Mouse (Mus musculus): ENCODE results near the gene Gm45062.

Gm45062 gene

GRCm38 (mm10) chr6:8416802-8417569, 157.7 kb downstream of the Gm45062 start:
- DNase-seq (ENCODE audit: low read depth, low spot score), result peak; percentile 20

DNA sequence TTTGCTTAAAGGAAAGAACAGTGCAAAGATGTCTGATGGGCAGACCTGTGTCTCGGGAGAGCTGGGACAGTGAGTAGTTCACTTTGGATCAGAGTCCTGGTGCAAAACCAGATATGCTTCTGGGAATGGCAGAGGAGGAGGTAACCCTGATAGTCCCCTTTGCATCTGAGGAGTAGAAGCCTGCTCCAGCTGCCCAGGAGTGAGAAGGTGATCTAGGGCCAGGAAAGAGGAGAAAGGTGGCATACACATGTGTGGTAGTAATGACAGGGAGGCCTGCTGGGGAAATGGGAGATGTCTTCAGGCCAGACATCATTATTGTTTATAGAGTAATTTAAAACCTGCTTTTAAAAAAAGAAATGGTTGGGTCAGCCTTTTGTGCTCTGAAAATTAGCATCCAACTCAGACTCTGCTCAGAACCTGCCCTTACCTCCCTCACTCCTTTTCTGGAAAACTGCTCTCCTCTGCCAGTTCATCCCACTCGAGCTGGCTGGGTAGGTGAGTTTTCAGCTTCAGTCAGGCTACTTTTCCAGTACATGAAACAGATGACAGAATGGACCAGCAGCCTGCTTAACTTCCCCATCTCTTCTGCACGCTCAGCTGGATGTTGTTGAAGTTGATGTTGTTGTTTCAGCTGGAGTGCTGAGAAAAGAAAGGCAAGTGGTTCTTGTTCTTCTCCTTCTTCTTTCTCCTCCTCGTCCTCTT, 160.4 kb downstream of the Gm45062 start:
- peak; percentile 10 for DNase-seq (ENCODE audit: low read depth, low spot score)

- DNase-seq (ENCODE audit: low read depth, low spot score), result no peak
These were observed 160.9 kb downstream of the Gm45062 start for GRCm38 (mm10) chr6:8420187-8420503.

- DNase-seq (ENCODE audit: low read depth, low spot score), result no peak
These were observed 162.2 kb downstream of the Gm45062 start for GRCm38 (mm10) chr6:8421421-8421820.

- DNase-seq (ENCODE audit: low read depth, low spot score), result no peak
These were observed 162.8 kb downstream of the Gm45062 start for GRCm38 (mm10) chr6:8421959-8422581.

DNA sequence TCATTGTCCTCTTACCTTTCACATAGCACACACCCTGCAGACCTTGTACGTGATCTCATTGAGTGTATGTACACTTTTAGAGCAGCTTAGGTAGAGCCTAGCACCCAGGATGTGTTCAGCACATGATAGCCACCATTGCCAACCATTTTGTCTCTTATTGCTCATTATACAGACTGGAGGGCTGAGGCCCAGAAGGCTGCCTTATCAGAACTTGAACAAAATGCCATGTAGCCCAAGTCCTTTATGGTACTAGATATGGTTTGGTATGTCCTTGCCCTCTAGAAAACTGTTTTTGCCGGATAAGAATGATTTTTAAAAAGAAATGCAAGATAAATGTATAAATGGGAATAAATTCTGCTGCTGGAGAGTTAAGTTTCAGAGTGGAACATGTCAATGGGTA, 163.9 kb downstream of the Gm45062 start:
- DNase-seq (ENCODE audit: low read depth, low spot score), result no peak

GRCm38 (mm10) chr6:8427692-8428091, 168.4 kb downstream of the Gm45062 start:
- DNase-seq (ENCODE audit: low read depth, low spot score), result no peak

- DNase-seq (ENCODE audit: low read depth, low spot score), result no peak
These were observed 171.5 kb downstream of the Gm45062 start for GRCm38 (mm10) chr6:8430610-8431234.

DNA sequence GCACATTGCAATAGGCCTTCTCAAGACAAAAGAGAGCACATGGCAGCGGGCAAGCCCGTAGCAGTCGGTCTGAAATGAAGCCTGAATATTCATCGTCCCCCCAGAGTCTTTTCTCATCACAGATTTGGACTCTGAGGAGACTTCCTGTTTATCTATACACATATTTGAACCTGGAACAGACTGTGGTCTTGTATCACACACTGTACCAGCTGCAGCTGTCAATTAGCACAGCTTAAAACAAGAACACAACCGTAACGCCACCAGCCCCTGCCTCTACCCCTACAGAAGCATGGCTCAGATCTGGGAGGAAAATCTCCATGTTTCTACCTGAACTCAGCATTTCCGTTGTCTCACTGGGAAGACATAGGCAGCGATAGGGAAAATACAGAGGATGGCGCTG, 173.9 kb downstream of the Gm45062 start:
- DNase-seq (ENCODE audit: low read depth, low spot score), result no peak

DNA sequence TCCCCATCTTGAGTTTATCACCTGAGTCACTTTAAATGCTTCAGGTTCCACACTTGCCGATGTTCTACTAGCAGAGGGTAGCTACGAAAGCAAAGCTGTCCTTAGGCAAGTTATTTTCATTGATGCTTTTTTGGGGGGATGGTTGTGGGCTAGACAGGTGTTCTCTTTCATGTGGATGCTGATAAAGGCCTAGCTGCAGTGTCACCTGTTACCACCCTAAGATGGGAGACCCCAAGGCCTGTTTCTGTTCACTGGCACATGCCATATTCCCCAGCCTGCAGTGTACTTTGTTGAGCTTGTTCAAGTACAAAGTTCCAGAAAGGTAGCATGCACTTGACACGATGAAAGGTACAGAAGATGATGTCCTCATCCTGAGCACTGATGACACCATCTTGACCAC, 178.7 kb downstream of the Gm45062 start:
- DNase-seq (ENCODE audit: low read depth, low spot score), result no peak

- DNase-seq (ENCODE audit: low read depth, low spot score), result no peak
These were observed 182.6 kb downstream of the Gm45062 start for GRCm38 (mm10) chr6:8441814-8442213.

GRCm38 (mm10) chr6:8446786-8447185, 187.5 kb downstream of the Gm45062 start:
- DNase-seq (ENCODE audit: low read depth, low spot score), result peak; percentile 46

- DNase-seq (ENCODE audit: low read depth, low spot score), result no peak
These were observed 196.3 kb downstream of the Gm45062 start for GRCm38 (mm10) chr6:8455599-8455998.

- no peak for DNase-seq (ENCODE audit: low read depth, low spot score)
These were observed 199.3 kb downstream of the Gm45062 start for GRCm38 (mm10) chr6:8458596-8458995.

DNA sequence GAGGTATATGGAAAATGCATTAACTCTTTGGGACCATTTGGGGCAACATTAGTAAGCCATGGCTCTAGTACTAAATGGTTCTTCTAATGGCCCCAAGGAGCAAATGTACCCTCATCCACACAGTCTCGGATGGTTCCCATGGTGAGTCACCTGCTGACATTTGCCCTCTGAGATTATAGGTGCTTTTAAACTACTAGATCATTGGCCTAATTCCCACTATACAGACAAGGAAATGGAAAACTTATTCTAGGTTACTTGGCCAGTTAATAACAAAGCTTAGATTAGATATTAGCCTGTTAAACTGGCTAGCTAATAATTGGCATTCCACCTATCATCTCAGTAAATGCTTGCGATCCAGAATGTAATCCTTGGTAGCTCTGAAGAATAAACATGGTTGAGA, 203.2 kb downstream of the Gm45062 start:
- no peak for DNase-seq (ENCODE audit: low read depth, low spot score)

- DNase-seq (ENCODE audit: low read depth, low spot score), result no peak
These were observed 206.1 kb downstream of the Gm45062 start for GRCm38 (mm10) chr6:8465388-8465787.

- DNase-seq (ENCODE audit: low read depth, low spot score), result no peak
These were observed 206.7 kb downstream of the Gm45062 start for GRCm38 (mm10) chr6:8465985-8466384.

DNA sequence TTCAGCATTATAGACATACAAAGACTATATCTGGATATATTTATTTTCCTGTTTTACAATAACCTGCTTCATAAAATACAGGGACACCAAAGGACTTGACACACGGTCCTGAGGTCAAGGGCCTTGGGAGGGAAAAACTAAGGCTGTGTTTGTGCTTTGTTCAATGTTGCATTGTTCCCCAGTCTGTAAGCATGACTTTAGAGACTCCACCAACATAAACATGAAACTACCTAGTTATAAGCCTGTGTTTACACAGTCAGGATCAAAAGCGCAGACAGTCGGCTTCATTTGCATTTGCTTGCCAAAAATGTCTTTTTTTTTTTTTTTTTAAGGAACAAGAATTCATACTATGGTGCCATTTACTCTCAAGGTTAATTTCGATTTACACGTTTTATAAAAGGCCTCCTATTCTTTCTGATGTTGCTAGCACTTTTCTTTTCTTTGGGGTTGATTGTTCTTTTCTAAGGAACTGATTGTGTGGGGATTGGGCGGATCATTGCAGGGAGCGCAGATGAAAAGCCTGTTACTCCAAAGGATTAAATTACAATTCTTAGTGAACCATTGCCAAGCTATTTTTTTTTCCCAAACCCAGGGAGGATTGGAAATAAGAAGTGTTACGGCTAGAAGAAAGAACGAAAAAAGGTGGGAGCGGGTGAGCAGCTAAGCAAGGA, 208.6 kb downstream of the Gm45062 start:
- no peak for DNase-seq (ENCODE audit: low read depth, low spot score)

DNA sequence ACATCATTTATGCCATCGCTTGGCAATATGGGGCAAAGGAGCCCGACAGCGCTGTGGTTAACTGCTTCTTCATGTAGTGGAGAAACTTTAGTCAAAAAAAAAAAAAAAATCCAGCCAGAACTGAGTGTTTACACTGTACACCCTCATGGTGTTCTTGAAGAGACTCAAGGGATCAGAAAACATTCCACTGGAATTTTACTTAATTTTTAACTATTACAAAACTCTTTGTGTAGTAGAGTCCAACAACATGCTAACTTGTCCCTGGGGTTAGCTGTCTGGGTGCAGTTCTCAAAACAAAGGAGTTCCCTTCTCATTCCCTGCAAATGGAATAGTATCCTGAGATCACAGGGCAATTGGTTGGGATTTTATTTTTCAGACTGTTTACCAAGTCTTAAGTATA, 210.7 kb downstream of the Gm45062 start:
- DNase-seq (ENCODE audit: low read depth, low spot score), result no peak

DNA sequence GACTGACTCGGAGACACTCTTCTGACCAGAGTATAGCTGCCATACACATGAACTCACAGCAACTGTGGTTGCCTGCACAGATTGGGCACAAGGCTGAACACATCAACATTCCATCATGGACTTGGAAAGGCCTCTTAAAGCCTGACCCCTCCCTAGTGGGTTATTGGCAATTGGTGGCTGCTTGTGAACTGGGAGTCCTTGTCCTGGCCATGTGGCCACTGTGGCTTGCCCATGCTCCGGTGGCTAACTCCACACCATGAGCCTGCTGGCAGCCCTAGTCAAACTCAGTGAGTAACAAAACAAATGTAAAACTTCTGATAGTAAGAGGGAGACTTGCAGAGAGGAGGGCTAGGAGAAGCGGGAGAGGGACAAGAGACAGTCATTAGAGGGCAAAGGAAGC, 212.9 kb downstream of the Gm45062 start:
- no peak for DNase-seq (ENCODE audit: low read depth, low spot score)

DNA sequence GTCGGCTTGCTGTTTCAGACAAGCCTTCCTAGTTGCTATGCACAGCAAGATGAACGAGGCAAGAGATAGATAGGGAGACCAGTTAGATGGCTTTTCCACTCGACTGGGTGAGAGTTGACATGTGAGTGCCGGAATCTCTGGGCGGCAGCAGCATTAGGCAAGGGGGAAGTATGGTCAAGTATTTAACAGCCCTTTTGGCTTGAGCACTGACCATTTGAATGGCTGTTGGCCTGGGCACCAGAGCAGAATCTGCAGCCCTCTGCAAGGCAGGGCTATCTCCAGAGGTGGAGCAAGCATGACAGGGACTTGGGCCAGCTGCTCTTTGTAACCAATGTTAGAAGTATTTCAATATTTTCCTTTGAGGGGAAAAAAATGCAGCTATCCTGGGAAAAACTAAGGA, 213.7 kb downstream of the Gm45062 start:
- DNase-seq (ENCODE audit: low read depth, low spot score), result no peak

GRCm38 (mm10) chr6:8473498-8473897, 214.2 kb downstream of the Gm45062 start:
- DNase-seq (ENCODE audit: low read depth, low spot score), result no peak

All from mesoderm, embryonic 11.5 days (tissue).